Mouse (Mus musculus) left cerebral cortex, postnatal 10 days (tissue): ENCODE results near the gene Cracr2a. TPM values are rescaled to one million over a fixed set of nuclear protein-coding genes. Genes with fewer than 3 reads are reported as not detected.

Experiments
- DNase-seq, 2 experiments: peaks; one replicate each; pipeline ENCODE4 v3.0.0; 2021 to 2022; ENCODE audit warnings: low spot score in 2 of 2, mixed read lengths in 1 of 2; ENCODE audit errors: extremely low spot score in 1 of 2
- intact Hi-C: fragments of 180-260 bp; cut with DNase I; formaldehyde crosslinking; loops from one replicate; pipeline ENCODE4 v1.15.1; 2025
- total RNA-seq, 2 experiments: library from RNA; stranded (reverse); gene quantifications; 2 replicates each; pipeline ENCODE4 v1.2.3; 2021

The Cracr2a gene
- total RNA-seq, 2 experiments from 2014 or later = 1.4 to 2.7 TPM

GRCm38 (mm10) chr6:127555553-127555952 lies 5.6 kb upstream of the Cracr2a start:
- intact Hi-C loops = no loop called here
- no peak for DNase-seq

- intact Hi-C loops = no loop called here
- DNase-seq = no peak
Observed at GRCm38 (mm10) chr6:127560872-127561230, 287 bp upstream of the Cracr2a start.

GRCm38 (mm10) chr6:127563511-127563910 lies 2.4 kb downstream of the Cracr2a start:
- DNase-seq = no peak
- intact Hi-C loops = no loop called here

DNA sequence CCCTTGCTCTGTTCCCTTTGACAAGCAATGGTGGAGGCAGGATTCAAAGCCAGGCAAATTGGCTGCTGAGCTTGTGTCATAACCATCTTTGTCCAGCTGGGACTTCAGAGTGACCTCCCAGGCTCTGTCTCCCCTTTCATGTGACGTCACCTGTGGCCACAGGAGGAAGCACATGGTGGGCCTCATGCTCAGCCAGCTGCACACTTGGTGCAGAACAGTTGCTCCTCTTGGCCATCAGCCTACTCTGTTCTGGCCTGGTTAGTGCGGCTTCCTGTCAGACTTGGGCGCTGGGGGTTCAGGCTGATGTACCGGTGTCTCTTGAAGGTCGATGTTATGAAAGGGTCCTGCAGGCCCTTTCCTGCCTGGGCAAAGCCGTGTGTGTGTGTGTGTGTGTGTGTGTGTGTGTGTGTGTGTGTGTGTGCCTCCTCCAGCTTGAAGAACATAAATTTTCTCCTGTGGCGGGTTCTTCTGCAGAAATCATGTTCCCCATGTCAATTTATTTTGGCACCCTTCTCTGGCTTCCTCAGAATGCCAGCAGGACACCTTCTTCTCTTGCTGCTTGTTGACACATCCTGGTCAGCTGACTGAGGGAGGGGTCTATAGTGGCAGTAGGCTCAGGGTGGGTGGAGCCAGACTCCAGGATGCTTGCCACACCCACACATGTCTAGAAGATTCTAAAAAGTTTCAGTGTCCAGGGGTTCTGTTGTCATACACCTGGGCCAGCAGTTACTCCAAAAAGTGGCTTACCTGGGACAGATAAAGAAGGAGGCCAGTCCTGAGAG lies 5.0 kb downstream of the Cracr2a start:
- DNase-seq = peak in 1 of 2 experiments; percentile 45
- intact Hi-C loops = no loop called here

DNA sequence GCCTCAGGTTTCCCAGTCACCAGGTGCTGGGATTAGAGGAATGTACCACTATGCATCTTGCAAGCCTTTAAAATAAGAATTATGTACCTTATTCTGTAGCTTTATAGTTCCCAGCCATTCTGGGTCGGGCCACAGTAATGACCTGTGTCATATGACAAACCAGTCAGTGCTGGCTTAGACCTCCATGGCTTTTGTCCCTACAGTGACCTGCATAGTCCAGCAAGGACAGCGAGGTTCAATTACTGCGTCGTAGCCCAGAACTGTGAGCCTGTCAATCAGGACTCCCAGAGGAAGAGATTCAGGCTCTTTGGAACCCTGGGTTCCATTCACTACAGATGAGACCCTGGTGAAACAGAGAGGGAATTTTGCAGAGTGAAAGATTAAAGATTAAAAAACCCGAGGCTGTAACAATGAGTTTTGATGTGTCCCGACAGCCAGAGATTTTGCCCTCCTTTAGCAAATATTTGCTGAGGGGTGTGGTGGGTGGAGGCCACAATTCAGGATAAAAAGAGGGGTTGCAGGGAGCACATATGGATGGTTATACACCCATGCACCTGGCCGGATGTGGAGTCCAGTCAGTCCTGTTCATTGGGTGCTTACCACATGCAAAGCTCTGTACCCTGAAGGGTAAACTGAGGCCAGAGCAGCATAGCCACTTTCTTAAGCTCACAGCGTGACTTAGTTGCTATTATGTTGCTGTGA lies 10.9 kb downstream of the Cracr2a start:
- DNase-seq = no peak
- intact Hi-C loops = no loop called here

DNA sequence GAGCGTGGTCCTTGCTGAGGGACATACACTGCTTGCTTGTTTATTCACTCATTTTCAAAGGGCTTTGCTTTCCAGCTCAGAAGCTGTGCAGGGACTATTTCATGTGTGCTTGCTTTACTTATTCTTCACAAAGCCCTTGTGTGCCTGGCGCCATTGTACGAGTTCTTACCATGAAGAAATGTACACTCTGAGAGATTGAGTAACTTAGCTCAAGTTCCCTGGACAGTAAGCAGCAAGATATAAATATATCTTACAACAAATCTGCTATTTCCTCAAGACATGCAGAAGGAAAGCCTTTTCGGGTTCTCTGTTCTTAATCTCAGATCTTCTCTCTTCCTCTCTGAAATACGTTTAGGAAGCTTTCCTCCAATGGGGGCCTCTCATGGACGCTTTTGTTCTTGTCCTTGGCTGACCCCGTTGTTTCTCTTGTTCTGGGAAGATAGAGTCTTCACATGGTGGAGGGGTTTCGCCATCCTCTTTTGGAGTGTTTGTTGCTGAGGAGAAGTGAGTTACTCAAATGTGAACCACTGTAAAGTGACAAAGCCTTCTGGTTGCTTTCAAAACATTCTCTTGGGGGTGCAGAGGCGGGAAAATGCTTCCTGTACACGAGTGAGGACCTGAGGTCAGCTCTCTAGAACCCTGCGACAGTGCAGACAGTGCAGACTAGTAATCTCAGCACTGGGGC lies 12.8 kb downstream of the Cracr2a start:
- DNase-seq = no peak
- intact Hi-C loops = no loop called here

- intact Hi-C loops = no loop called here
Observed at GRCm38 (mm10) chr6:127575194-127575593, 14.1 kb downstream of the Cracr2a start.

GRCm38 (mm10) chr6:127577688-127578087 lies 16.6 kb downstream of the Cracr2a start:
- no peak for DNase-seq
- intact Hi-C loops = no loop called here

More at GRCm38 (mm10) chr6:127575194-127575593, 14.1 kb downstream of the Cracr2a start:
- DNase-seq = no peak

GRCm38 (mm10) chr6:127578316-127578715 lies 17.2 kb downstream of the Cracr2a start:
- no peak for DNase-seq
- intact Hi-C loops = no loop called here

GRCm38 (mm10) chr6:127578810-127579209 lies 17.7 kb downstream of the Cracr2a start:
- intact Hi-C loops = no loop called here
- DNase-seq = no peak

DNA sequence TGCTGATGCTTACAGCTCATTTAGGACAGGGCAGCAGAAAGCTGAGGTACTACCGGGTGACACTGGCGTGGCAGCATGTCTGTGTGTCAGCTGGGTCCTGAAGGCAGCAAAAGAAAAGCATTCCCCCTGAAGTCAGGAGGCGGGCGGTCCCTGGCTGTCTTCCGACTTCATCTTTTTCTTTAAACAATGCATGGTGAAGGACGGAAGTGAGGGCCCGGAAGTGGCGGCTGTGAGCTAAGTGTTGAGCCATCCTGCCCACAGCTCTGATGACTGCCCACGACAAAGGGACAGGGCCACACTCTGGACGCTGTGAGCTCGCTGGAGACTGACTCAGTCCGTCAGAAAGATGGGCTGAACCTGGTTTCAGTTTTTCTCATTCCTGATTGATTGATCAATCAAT lies 20.8 kb downstream of the Cracr2a start:
- DNase-seq = no peak
- intact Hi-C loops = loop anchor here (5.0 kb wide), 1 partner anchor 45 kb away; no protein-coding TSS in a partner anchor

GRCm38 (mm10) chr6:127582391-127583176 lies 21.4 kb downstream of the Cracr2a start:
- DNase-seq = peak; percentile 71 to 79
- intact Hi-C loops = loop anchor here (5.0 kb wide), 1 partner anchor 45 kb away; no protein-coding TSS in a partner anchor

- intact Hi-C loops = no loop called here
Observed at GRCm38 (mm10) chr6:127591467-127591866, 30.3 kb downstream of the Cracr2a start.

GRCm38 (mm10) chr6:127593487-127593886 lies 32.3 kb downstream of the Cracr2a start:
- no peak for DNase-seq
- intact Hi-C loops = no loop called here

More at GRCm38 (mm10) chr6:127591467-127591866, 30.3 kb downstream of the Cracr2a start:
- DNase-seq = no peak

DNA sequence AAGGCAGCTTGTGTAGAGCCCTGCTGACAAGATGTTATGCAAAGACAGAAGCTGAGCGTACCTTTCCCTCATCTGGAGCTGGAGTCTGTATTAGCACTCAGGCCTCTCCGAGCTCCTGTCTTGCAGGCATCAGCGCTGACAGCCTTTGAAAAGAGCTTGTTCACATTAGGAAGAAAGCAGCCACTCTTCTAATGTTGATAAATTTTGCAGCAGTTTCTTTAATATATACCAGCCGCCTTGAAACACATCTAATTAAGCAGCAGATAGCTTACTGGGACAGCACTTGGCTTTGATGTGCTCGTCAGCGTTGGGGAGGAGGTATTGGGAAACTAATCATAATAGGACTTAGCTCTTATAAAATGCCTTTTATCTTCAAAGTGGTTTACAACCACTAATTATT lies 38.1 kb downstream of the Cracr2a start:
- intact Hi-C loops = no loop called here
- no peak for DNase-seq

GRCm38 (mm10) chr6:127605067-127606025 lies 44.2 kb downstream of the Cracr2a start:
- no peak for DNase-seq

GRCm38 (mm10) chr6:127609673-127610072 lies 48.5 kb downstream of the Cracr2a start:
- intact Hi-C loops = loop anchor here (10.0 kb wide), 1 partner anchor 315 kb away; no protein-coding TSS in a partner anchor
- DNase-seq = no peak

More at GRCm38 (mm10) chr6:127605067-127606025, 44.2 kb downstream of the Cracr2a start:
- intact Hi-C loops = no loop called here
